ENCODE assay signal across 9 mouse cellular contexts in genomic region chr11:74834359-74834638, GRCm38 (mm10). TPM values are rescaled to one million over a fixed set of nuclear protein-coding genes. Genes with fewer than 3 reads are reported as not detected.
A peak's percentile ranks its signal among the peaks of the same experiment; 100 is the strongest.
DNase-seq lines count a peak whose midpoint lies in the region; ATAC-seq and TF ChIP-seq lines count a peak whose summit lies in the region.
"Had no signal": no experiment of that assay in that cellular context is flagged by ENCODE, and none has a peak within 500 bp of the region (broad histone marks: within the 10 kb centered on the region; RNA-seq: fewer than 3 reads in every experiment).

No protein-coding gene starts in this region.

- H3K4me3 ChIP-seq in heart, embryonic 16.5 days (ENCODE audit: low read length) = no peak overlapping the region
- no peak overlapping the region for H3K4me3 ChIP-seq in midbrain, embryonic 13.5 days (replicated peaks)
- H3K4me3 ChIP-seq in midbrain, embryonic 10.5 days = no peak overlapping the region
- H3K4me3 ChIP-seq in intestine, embryonic 14.5 days (ENCODE audit: low read depth, low read length) = no peak overlapping the region
- H3K4me3 ChIP-seq in myocyte = no peak overlapping the region

- no peak for DNase-seq in heart, adult 9 months (ENCODE audit: low spot score in 2 of 2)
- DNase-seq in midbrain, embryonic 10.5 days (ENCODE audit: low spot score) = no peak
- no peak for DNase-seq in intestine, embryonic 14.5 days (ENCODE audit: low spot score)
- no peak for DNase-seq in left cerebral cortex, adult 9 months (ENCODE audit: low spot score in 2 of 2)
- DNase-seq: thymus, adult 18-20 months had no signal

- peak overlapping the region; percentile 37 for H3K9ac ChIP-seq in heart, embryonic 16.5 days (ENCODE audit: low read length)
- H3K9ac ChIP-seq in midbrain, embryonic 13.5 days (replicated peaks) = peak overlapping the region; percentile 16; the same call in 1 of the 2 replicates
- no peak overlapping the region for H3K9ac ChIP-seq in intestine, embryonic 14.5 days (ENCODE audit: low read length)

- H3K4me1 ChIP-seq in heart, embryonic 16.5 days (ENCODE audit: control insufficient read depth, insufficient read depth, low read length) = peaks cover 40% of the 10 kb centered on the region
- peaks cover 66% of the 10 kb centered on the region for H3K4me1 ChIP-seq in midbrain, embryonic 13.5 days (replicated peaks)
- H3K4me1 ChIP-seq in midbrain, embryonic 10.5 days = peaks cover 75% of the 10 kb centered on the region
- H3K4me1 ChIP-seq in intestine, embryonic 14.5 days (replicated peaks; ENCODE audit: control insufficient read depth, insufficient read depth, low read length) = peaks cover 25% of the 10 kb centered on the region

- H3K27ac ChIP-seq in heart, embryonic 16.5 days (ENCODE audit: low read length) = peak overlapping the region; percentile 99
- no peak overlapping the region for H3K27ac ChIP-seq in midbrain, embryonic 13.5 days
- no peak overlapping the region for H3K27ac ChIP-seq in midbrain, embryonic 10.5 days (replicated peaks)
- H3K27ac ChIP-seq in intestine, embryonic 14.5 days (ENCODE audit: low read depth) = peak overlapping the region; percentile 8; the same call in 1 of the 2 replicates

- peaks cover 40% of the 10 kb centered on the region for H3K79me2 ChIP-seq in myocyte (ENCODE audit: control insufficient read depth, insufficient read depth)

- no peak for TF ChIP-seq POLR2A in myocyte (IDR thresholded peaks at IDR 0.05; ENCODE audit: insufficient read length, low read depth)

- ATAC-seq in heart, embryonic 16.5 days (replicated peaks; ENCODE audit: extremely low read depth, insufficient read depth, low FRiP score) = no peak
- no peak for ATAC-seq in midbrain, embryonic 13.5 days
- no peak for ATAC-seq in intestine, embryonic 14.5 days (replicated peaks; ENCODE audit: low FRiP score, low TSS enrichment, low read depth)
- ATAC-seq in erythroid progenitor cell, adult 5-6 weeks (replicated peaks; ENCODE audit: low FRiP score, poor library complexity, severe bottlenecking) = no peak

- H3ac ChIP-seq in myocyte (ENCODE audit: control insufficient read depth, insufficient read length) = no peak overlapping the region

- no peaks in the 10 kb centered on the region for H3K27me3 ChIP-seq in heart, embryonic 16.5 days (ENCODE audit: control insufficient read depth, insufficient read depth, low read length)
- 0 out of 2 replicates have a peak, but pooled peaks cover 3% of the 10 kb centered on the region for H3K27me3 ChIP-seq in midbrain, embryonic 13.5 days
- H3K27me3 ChIP-seq in midbrain, embryonic 10.5 days (ENCODE audit: low read depth, poor library complexity, severe bottlenecking) = peaks cover 15% of the 10 kb centered on the region
- H3K27me3 ChIP-seq in intestine, embryonic 14.5 days (replicated peaks; ENCODE audit: control insufficient read depth, insufficient read depth, low read length) = no peaks in the 10 kb centered on the region
- H3K27me3 ChIP-seq in myocyte (ENCODE audit: control insufficient read depth, insufficient read depth, insufficient read length) = no peaks in the 10 kb centered on the region

- no peaks in the 10 kb centered on the region for H3K9me3 ChIP-seq in heart, embryonic 16.5 days (replicated peaks; ENCODE audit: control insufficient read depth, low read length)
- no peaks in the 10 kb centered on the region for H3K9me3 ChIP-seq in midbrain, embryonic 13.5 days
- H3K9me3 ChIP-seq in midbrain, embryonic 10.5 days (replicated peaks) = no peaks in the 10 kb centered on the region
- H3K9me3 ChIP-seq in intestine, embryonic 14.5 days (ENCODE audit: control insufficient read depth, low read length) = no peaks in the 10 kb centered on the region

- no peak overlapping the region for H3K4me2 ChIP-seq in heart, embryonic 16.5 days (ENCODE audit: low read depth, low read length)
- peak overlapping the region; percentile 88; the same call in 1 of the 2 replicates for H3K4me2 ChIP-seq in midbrain, embryonic 13.5 days (replicated peaks)
- no peak overlapping the region for H3K4me2 ChIP-seq in intestine, embryonic 14.5 days (ENCODE audit: low read length)
- H3K4me2 ChIP-seq in myocyte (ENCODE audit: low read depth) = peak overlapping the region; percentile 83

- 39% methylated on average over 1 of the region's 1 CpGs for WGBS in heart, embryonic 16.5 days
- 80% methylated on average over 1 of the region's 1 CpGs for WGBS in midbrain, embryonic 13.5 days
- 78% methylated on average over 1 of the region's 1 CpGs for WGBS in midbrain, embryonic 10.5 days
- WGBS in intestine, embryonic 14.5 days = 65% methylated on average over 1 of the region's 1 CpGs

- H3K36me3 ChIP-seq in heart, embryonic 16.5 days (ENCODE audit: control insufficient read depth, insufficient read depth) = no peaks in the 10 kb centered on the region
- peaks cover 13% of the 10 kb centered on the region; the same call in 1 of the 2 replicates for H3K36me3 ChIP-seq in midbrain, embryonic 13.5 days
- H3K36me3 ChIP-seq in midbrain, embryonic 10.5 days = peaks cover 12% of the 10 kb centered on the region
- no peaks in the 10 kb centered on the region for H3K36me3 ChIP-seq in intestine, embryonic 14.5 days (ENCODE audit: control insufficient read depth, insufficient read depth, low read length)
- no peaks in the 10 kb centered on the region for H3K36me3 ChIP-seq in myocyte (ENCODE audit: control insufficient read depth, insufficient read depth)

TF ChIP-seq in myocyte, 11 proteins besides CTCF, POLR2A, EP300 and RAD21:
- TF ChIP-seq CEBPB (IDR thresholded peaks at IDR 0.05; ENCODE audit: insufficient read depth, poor library complexity, severe bottlenecking) (no peak), MYOD1 (IDR thresholded peaks at IDR 0.05; ENCODE audit: control insufficient read depth in 1 of 3, insufficient read length in 2 of 3, low read depth in 2 of 3) (no peak), MAX (IDR thresholded peaks at IDR 0.05; ENCODE audit: low read depth) (no peak), POLR2AphosphoS2 (IDR thresholded peaks at IDR 0.05; ENCODE audit: insufficient read length, low read depth) (no peak), TCF3 (IDR thresholded peaks at IDR 0.05; ENCODE audit: insufficient read length, low read depth) (no peak), USF1 (IDR thresholded peaks at IDR 0.05; ENCODE audit: low read depth) (no peak), TCF12 (IDR thresholded peaks at IDR 0.05; ENCODE audit: insufficient read depth, poor library complexity, severe bottlenecking) (no peak), E2F4 (IDR thresholded peaks at IDR 0.05; ENCODE audit: insufficient read depth) (no peak), REST (IDR thresholded peaks at IDR 0.05; ENCODE audit: insufficient read depth, insufficient read length) (no peak), MYOG (IDR thresholded peaks at IDR 0.05; ENCODE audit: control insufficient read depth in 1 of 3, insufficient read depth in 1 of 3, insufficient read length in 2 of 3, low read depth in 2 of 3) (no peak), SRF (IDR thresholded peaks at IDR 0.05; ENCODE audit: control insufficient read depth, insufficient read length, low read depth) (no peak)

RNA-seq across cellular contexts. Expression of gene Mnt, which starts 3.6 kb away (rescaled TPM):
- 3.0 and 3.3 TPM in 2 replicates for polyA plus RNA-seq in heart, embryonic 16.5 days (2015; fragmentation: Nextera tagmentation; extraction: Ambion mirVana)
- polyA plus RNA-seq in midbrain, embryonic 13.5 days (2015; fragmentation: Nextera tagmentation; extraction: Ambion mirVana) = 8.4 and 9.1 TPM in 2 replicates
- polyA plus RNA-seq in midbrain, embryonic 10.5 days (2016; fragmentation: Nextera tagmentation; extraction: Ambion mirVana) = 4.2 and 5.5 TPM in 2 replicates
- polyA plus RNA-seq in intestine, embryonic 14.5 days (2014; fragmentation: Nextera tagmentation; extraction: Ambion mirVana) = 4.4 and 5.5 TPM in 2 replicates
- polyA plus RNA-seq in myocyte (2012; fragmentation: generic; extraction: Trizol) = 12.7 TPM
- total RNA-seq in erythroid progenitor cell, adult 5-6 weeks (2015; ENCODE audit: low replicate concordance) = 3.8 and 5.4 TPM in 2 replicates
- 1.4 and 3.5 TPM in 2 replicates for total RNA-seq in erythroid progenitor cell, adult 5-6 weeks (2017; ENCODE audit: low replicate concordance)

Comparison
In these comparisons a context has a peak if more than half of its experiments do, and no peak if none do; other contexts are left out.
1. H3K27ac ChIP-seq: peak in heart, embryonic 16.5 days (single experiment) and intestine, embryonic 14.5 days (single experiment); none in midbrain, embryonic 13.5 days (single experiment) and midbrain, embryonic 10.5 days (single experiment).
2. H3K4me2 ChIP-seq: peak in midbrain, embryonic 13.5 days (single experiment) and myocyte (single experiment); none in heart, embryonic 16.5 days (single experiment) and intestine, embryonic 14.5 days (single experiment).